Mouse (Mus musculus) layer of hippocampus, adult 8-10 months (tissue): ENCODE data around the gene Txnip. TPM values are rescaled to one million over a fixed set of nuclear protein-coding genes. Genes with fewer than 3 reads are reported as not detected.
"Not testable (repeated sequence)": the region's sequence is repeated elsewhere in the genome, so short reads cannot be mapped to it uniquely, and the experiment has no call there.

Source experiments
- DNase-seq, 2 experiments: peaks; one replicate each; pipeline ENCODE4 v3.0.0; 2022; ENCODE audit warnings: low spot score in 2 of 2
- total RNA-seq, 4 experiments: library from RNA; stranded (reverse); gene quantifications; 2 replicates each; pipeline ENCODE4 v1.2.4; 2022

Txnip gene
- total RNA-seq: 10 to 100 TPM; 23.9 to 39.1 (median 31.6) TPM

- peak; percentile 94 to 96 for DNase-seq
Observed at GRCm38 (mm10) chr3:96557694-96558093, at the start of gene Txnip. Gene Txnip, plus strand, starts transcription at chr3:96557957.

GRCm38 (mm10) chr3:96507966-96508365 is 49.8 kb upstream of the Txnip start:
- DNase-seq: not testable (repeated sequence)

DNA sequence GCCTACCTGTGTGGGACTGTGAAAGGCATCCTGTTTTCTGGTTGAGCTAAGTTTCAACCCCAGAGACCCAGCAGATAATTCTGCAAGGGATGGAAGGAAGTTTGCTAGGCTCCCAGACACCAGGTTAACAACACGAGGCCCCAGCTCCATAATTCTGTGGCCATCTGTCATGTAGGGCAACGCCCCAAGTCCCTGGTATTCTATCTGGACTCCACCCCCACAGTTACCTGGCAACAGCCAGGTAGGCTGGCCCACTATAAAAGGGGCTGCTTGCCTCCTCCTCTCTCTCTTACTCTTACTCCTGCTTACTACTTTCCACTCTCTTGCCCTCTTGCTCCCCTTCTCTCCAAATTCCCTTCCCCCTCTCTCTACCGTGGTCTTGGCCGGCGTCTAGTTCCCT is 37.6 kb upstream of the Txnip start:
- DNase-seq: no peak

DNA sequence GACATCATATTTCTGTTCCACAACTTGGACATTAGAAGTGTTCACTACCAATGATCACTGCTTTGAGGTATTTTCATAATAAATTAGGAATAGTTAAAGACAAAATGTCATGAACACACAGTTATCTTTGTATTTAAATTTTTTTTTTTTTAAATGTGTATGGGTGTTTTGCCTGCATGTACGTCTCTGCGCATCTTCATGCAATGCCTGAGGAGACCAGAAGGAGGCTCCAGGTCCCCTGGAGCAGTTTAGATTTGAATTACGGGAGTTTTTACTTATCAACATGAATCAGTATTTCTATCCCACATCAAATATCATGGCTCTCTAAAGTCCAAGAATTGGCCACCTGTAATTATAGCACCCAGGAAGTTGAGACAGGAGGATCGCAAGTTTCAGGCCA is 35.6 kb upstream of the Txnip start:
- no peak for DNase-seq

- no peak for DNase-seq
Observed at GRCm38 (mm10) chr3:96524028-96524810, 33.5 kb upstream of the Txnip start.

- DNase-seq: no peak
Observed at GRCm38 (mm10) chr3:96524914-96525313, 32.8 kb upstream of the Txnip start, which contains the start of gene Hfe2. Gene Hfe2, plus strand, starts transcription at chr3:96525172.

- DNase-seq: no peak
Observed at GRCm38 (mm10) chr3:96526013-96526762, 31.6 kb upstream of the Txnip start.

GRCm38 (mm10) chr3:96526864-96527542 is 30.8 kb upstream of the Txnip start:
- DNase-seq: no peak

GRCm38 (mm10) chr3:96528506-96528905 is 29.3 kb upstream of the Txnip start:
- no peak for DNase-seq

- DNase-seq: no peak
Observed at GRCm38 (mm10) chr3:96532050-96532449, 25.7 kb upstream of the Txnip start.

- DNase-seq: no peak
Observed at GRCm38 (mm10) chr3:96534300-96534699, 23.5 kb upstream of the Txnip start.

- DNase-seq: no peak
Observed at GRCm38 (mm10) chr3:96539316-96539715, 18.4 kb upstream of the Txnip start.

DNA sequence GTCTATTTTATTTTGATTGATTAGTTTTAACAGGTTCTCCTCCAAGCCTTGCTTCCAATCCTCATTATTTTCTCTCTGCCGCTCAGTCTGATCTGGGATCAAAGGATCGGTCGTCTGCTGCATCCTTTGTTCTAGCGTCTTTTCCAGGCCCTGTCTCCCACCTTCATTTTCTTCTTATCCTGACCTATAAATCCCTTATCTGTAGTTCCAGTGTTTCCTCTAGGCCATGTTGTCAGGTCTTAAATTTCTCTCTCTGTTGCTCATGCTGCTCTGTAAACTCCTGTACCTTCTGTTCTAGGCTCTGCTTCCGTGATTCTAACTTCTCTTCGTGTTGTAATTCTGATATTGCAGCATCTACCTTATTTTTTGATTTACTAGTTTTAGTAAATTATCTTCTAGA is 17.0 kb upstream of the Txnip start:
- DNase-seq: no peak

- DNase-seq: no peak
Observed at GRCm38 (mm10) chr3:96541328-96542078, 16.3 kb upstream of the Txnip start.

DNA sequence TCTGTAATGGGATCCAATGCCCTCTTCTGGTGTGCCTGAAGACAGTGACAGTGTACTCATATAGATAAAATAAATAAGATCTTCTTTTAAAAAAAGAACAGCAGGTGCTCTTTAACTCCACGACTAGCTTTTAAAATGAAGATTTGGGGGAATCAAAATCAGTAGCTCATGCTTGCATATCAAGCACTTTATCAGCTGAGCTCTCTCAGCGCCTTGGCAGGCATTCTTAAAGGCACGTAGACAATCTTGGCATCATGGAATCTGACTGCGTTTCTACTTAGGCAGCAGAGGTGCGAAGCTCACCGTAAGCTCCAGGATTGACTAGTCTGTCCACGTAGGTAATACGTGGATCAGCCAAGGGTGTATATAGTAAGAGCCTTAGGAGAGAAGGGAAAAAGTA is 15.2 kb upstream of the Txnip start:
- DNase-seq: no peak

DNA sequence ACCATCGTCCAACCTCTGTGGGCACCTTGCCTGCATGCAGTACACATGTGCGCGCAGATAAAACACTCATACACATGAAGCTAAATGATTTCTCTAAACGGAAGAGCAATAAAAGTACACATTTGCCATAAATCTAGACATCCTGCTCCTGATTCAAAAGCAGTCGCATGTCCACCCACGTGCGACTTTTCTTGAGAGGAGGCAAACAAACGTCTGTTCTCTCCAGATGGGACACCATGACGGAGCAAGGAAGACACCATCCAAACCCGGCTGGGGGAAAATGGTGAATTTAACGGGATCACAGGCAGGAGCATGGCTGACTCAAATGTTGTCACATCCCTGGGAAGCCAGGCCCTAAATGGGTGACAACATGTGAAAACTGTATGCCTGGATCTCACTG is 14.4 kb upstream of the Txnip start:
- DNase-seq: peak; percentile 54 to 64

DNA sequence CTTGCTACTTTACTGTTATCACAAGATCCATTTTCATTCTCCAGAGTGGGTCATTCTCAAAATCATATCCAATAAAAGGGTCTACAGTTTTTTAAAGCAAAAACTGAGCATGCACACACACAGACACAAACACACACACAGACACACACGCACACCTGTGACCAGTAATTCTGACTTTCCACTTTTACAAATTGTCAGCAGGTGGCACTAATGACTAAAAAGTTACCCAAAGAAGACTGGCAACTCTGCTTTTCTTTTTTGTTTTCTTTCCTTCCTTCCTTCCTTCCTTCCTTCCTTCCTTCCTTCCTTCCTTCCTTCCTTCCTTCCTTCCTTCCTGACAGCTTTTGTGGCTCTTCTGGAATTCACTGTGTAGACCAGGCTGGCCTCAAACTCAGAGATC is 12.2 kb upstream of the Txnip start:
- no peak for DNase-seq

GRCm38 (mm10) chr3:96546880-96547279 is 10.9 kb upstream of the Txnip start:
- DNase-seq: no peak

GRCm38 (mm10) chr3:96547389-96547960 is 10.3 kb upstream of the Txnip start:
- peak; percentile 52 to 79 for DNase-seq

GRCm38 (mm10) chr3:96548824-96549223 is 8.9 kb upstream of the Txnip start:
- no peak for DNase-seq

DNA sequence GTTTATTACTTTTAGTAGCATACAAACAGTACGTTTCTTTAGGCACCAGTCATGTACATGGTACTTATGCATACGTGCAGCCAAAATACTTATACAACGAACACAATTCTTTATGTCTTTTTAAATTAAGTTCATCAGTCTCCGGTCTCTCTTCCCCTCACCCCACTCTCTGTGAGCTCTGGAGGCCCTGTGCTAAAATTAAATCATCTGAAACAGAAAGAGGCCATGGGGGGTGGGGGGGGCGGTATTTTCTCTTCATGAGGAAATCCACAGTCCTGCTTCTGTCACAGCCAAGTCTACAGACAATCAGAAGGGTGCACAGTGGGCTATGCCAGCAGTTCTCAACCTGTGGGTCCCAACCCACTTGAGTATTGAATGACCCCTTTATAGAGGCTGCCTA is 8.4 kb upstream of the Txnip start:
- no peak for DNase-seq
